Mouse (Mus musculus): ENCODE measurements around the gene Pgm1. TPM values are rescaled to one million over a fixed set of nuclear protein-coding genes. Genes with fewer than 3 reads are reported as not detected.

The Pgm1 gene
- total RNA-seq, 1 experiment from 2014 or later = 25.9 TPM

- no peak for ATAC-seq (replicated peaks; ENCODE audit: low read depth, poor library complexity, severe bottlenecking)
Observed at GRCm38 (mm10) chr4:99953904-99954303, 24.7 kb downstream of the Pgm1 start.

- no peak for ATAC-seq (replicated peaks; ENCODE audit: low read depth, poor library complexity, severe bottlenecking)
Observed at GRCm38 (mm10) chr4:99955396-99955795, 26.2 kb downstream of the Pgm1 start.

GRCm38 (mm10) chr4:99957186-99957585 lies 28.0 kb downstream of the Pgm1 start:
- no peak for ATAC-seq (replicated peaks; ENCODE audit: low read depth, poor library complexity, severe bottlenecking)

- peak; percentile 58 for ATAC-seq (replicated peaks; ENCODE audit: low read depth, poor library complexity, severe bottlenecking)
Observed at GRCm38 (mm10) chr4:99958084-99958815, 29.0 kb downstream of the Pgm1 start.

- no peak for ATAC-seq (replicated peaks; ENCODE audit: low read depth, poor library complexity, severe bottlenecking)
Observed at GRCm38 (mm10) chr4:99959308-99959707, 30.1 kb downstream of the Pgm1 start.

- ATAC-seq (replicated peaks; ENCODE audit: low read depth, poor library complexity, severe bottlenecking) = no peak
Observed at GRCm38 (mm10) chr4:99966555-99966954, 37.3 kb downstream of the Pgm1 start.

GRCm38 (mm10) chr4:99969328-99969727 lies 40.1 kb downstream of the Pgm1 start:
- ATAC-seq (replicated peaks; ENCODE audit: low read depth, poor library complexity, severe bottlenecking) = no peak

GRCm38 (mm10) chr4:99970097-99970496 lies 40.9 kb downstream of the Pgm1 start:
- no peak for ATAC-seq (replicated peaks; ENCODE audit: low read depth, poor library complexity, severe bottlenecking)

GRCm38 (mm10) chr4:99972886-99973285 lies 43.7 kb downstream of the Pgm1 start:
- ATAC-seq (replicated peaks; ENCODE audit: low read depth, poor library complexity, severe bottlenecking) = no peak

- ATAC-seq (replicated peaks; ENCODE audit: low read depth, poor library complexity, severe bottlenecking) = no peak
Observed at GRCm38 (mm10) chr4:99973931-99974330, 44.7 kb downstream of the Pgm1 start.

- ATAC-seq (replicated peaks; ENCODE audit: low read depth, poor library complexity, severe bottlenecking) = no peak
Observed at GRCm38 (mm10) chr4:99974375-99974774, 45.2 kb downstream of the Pgm1 start.

- ATAC-seq (replicated peaks; ENCODE audit: low read depth, poor library complexity, severe bottlenecking) = no peak
Observed at GRCm38 (mm10) chr4:99979326-99979725, 50.1 kb downstream of the Pgm1 start.

GRCm38 (mm10) chr4:99981216-99981615 lies 52.0 kb downstream of the Pgm1 start:
- no peak for ATAC-seq (replicated peaks; ENCODE audit: low read depth, poor library complexity, severe bottlenecking)

GRCm38 (mm10) chr4:99983652-99984368 lies 54.6 kb downstream of the Pgm1 start:
- ATAC-seq (replicated peaks; ENCODE audit: low read depth, poor library complexity, severe bottlenecking) = no peak

- no peak for ATAC-seq (replicated peaks; ENCODE audit: low read depth, poor library complexity, severe bottlenecking)
Observed at GRCm38 (mm10) chr4:99984369-99984752, 55.1 kb downstream of the Pgm1 start.

- no peak for ATAC-seq (replicated peaks; ENCODE audit: low read depth, poor library complexity, severe bottlenecking)
Observed at GRCm38 (mm10) chr4:99985086-99985485, 55.9 kb downstream of the Pgm1 start.

- ATAC-seq (replicated peaks; ENCODE audit: low read depth, poor library complexity, severe bottlenecking) = no peak
Observed at GRCm38 (mm10) chr4:99985631-99986030, 56.4 kb downstream of the Pgm1 start.

- no peak for ATAC-seq (replicated peaks; ENCODE audit: low read depth, poor library complexity, severe bottlenecking)
Observed at GRCm38 (mm10) chr4:99986609-99987008, 57.4 kb downstream of the Pgm1 start.

- ATAC-seq (replicated peaks; ENCODE audit: low read depth, poor library complexity, severe bottlenecking) = no peak
Observed at GRCm38 (mm10) chr4:99988771-99989170, 59.6 kb downstream of the Pgm1 start.

- no peak for ATAC-seq (replicated peaks; ENCODE audit: low read depth, poor library complexity, severe bottlenecking)
Observed at GRCm38 (mm10) chr4:100000971-100001370, 71.8 kb downstream of the Pgm1 start.

- no peak for ATAC-seq (replicated peaks; ENCODE audit: low read depth, poor library complexity, severe bottlenecking)
Observed at GRCm38 (mm10) chr4:100001806-100002205, 72.6 kb downstream of the Pgm1 start.

GRCm38 (mm10) chr4:100007721-100008120 lies 78.5 kb downstream of the Pgm1 start:
- no peak for ATAC-seq (replicated peaks; ENCODE audit: low read depth, poor library complexity, severe bottlenecking)

Data from common myeloid progenitor, adult 5-6 weeks (primary cell).